Mouse (Mus musculus) right cerebral cortex, adult 18-20 months (tissue): ENCODE data around the gene Stk36.
A peak's percentile ranks its signal among the peaks of the same experiment; 100 is the strongest.

ENCODE experiments used
- DNase-seq: peaks from one replicate; pipeline ENCODE4 v3.0.0; 2022; ENCODE audit warnings: mixed read lengths

Gene Stk36

DNA sequence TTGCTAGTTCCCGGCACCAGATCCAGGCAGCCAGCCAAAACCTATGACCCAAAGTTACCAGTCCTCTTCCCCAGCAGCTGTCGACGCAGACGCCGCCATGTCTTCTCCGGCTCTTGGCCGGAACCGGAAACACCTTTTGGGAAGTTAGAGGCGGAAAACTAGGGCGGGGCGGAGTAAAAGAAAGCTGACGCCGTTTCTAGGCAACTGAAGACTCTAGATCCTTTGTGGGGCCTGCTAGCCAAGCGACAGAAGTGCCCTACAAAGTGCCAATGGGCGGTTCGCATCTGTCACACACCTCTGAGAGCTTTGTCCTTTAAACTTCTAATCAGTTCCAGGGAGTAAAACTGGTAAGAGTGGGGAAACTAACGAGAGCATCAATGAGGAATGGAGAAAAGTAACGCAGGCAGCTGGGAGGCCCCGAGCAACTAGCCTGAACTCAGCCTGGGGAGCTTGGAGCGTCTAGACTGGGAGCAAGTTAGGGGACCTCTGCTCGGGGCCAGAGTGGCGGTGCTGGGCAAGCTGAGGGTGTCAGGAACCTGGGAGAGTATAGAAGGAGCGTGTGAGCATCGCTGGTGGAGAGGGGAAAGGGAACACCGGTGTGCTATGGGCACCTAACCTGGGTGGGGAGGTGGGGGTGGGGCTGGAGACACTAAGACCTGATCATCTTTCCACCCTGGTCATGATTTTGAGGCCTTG is at the start of gene Stk36, which contains the start of gene Rnf25:
Gene Stk36, plus strand, starts transcription at position 179 of the 696 bp plus-strand sequence.
Gene Rnf25, minus strand, starts transcription at position 131 of the 696 bp plus-strand sequence.
- DNase-seq: peak; percentile 91

- DNase-seq: no peak
Observed at GRCm38 (mm10) chr1:74559061-74559460, 42.2 kb upstream of the Stk36 start.

GRCm38 (mm10) chr1:74565834-74566233 is 35.4 kb upstream of the Stk36 start:
- no peak for DNase-seq

DNA sequence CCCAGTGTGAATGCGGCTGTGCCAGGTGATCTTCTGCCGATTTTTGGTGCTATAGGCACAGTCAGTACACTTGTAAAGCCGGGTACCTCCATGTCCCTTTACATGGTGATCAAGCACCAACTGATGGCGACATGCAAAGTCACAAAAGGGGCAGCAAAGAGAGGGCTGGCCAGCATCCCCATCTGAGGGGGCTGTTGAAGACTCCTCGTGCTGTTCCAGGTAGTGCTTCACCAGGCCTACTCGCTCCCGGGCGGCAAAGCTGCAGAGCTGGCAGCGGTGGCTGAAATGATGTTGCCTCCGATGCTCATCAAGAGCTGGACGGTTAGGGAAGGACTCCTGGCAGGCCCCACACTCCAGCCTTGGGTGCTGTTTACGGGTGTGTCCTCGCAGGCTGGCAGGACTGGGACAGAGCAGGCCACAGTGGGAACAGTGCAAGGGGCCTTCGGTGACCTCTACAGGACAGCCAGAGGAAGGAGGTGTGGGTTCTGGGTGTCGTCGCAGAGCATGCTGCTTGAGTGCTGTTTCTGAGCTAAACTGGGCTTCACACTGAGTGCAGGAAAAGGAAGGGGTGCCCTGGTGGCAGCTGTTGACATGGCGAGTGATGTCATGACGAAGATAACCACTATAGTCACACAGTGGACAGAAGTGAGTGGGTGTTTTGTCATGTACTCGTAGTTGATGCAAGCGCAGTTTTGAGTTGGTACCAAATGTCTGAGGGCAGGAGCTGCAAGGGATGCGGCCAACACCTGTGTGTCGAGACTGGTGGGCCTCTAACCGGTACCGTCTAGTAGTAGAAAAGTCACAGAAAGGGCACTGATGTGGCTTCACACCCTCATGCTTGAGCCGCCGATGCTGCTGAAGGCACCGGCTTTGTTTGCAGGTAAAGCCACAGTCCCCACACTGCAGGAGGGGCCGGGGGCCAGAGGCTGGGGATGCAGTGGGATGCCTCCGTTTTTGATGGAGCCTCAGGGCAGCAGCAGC is 31.2 kb upstream of the Stk36 start:
- no peak for DNase-seq

DNA sequence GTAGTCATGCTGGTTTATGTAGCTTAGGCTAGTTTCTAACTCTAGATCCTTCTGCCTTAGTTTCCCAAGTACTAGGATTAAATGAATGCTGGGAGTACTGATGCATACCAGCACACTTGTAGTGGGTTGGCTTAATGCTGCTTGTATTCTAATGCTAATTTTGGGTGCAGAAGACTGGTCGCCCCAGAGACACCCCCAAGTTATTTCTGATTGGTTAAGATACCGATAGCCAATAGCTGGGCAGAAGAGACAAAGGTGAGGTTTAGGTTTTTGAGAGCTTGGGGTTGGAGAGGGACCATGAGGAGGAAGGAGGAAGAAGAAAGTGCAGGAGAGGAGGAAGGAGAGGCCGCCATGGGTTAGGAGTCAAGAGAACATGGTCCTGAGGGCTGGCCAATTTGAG is 18.6 kb upstream of the Stk36 start:
- no peak for DNase-seq

- no peak for DNase-seq
Observed at GRCm38 (mm10) chr1:74584616-74585398, 16.4 kb upstream of the Stk36 start.

DNA sequence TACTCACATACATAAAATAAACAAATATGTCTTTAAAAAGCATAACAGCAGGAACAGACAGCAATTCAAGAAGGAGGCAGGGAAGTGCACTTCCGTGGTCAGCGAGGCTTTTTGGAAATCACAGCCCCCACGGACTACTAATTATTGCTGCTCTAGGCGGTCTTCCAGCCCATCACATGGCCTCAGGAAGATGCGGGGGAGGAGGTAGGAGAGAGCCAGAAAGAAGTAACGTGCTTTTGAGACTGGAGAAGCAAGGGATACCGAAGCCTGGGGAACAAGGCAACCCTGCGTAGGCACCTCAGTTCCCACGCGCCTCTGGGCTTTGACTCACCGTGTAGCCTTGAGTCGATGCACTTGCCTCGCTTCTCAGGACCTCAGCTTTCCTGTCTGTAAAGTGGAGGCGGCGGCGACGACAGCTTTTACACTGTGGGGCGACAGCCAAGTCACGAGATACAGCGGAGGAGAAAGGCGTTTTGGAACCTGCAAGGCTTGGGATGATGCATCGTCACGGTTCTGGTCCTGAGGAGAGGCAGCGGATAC is 13.9 kb upstream of the Stk36 start:
- DNase-seq: peak; percentile 88

DNA sequence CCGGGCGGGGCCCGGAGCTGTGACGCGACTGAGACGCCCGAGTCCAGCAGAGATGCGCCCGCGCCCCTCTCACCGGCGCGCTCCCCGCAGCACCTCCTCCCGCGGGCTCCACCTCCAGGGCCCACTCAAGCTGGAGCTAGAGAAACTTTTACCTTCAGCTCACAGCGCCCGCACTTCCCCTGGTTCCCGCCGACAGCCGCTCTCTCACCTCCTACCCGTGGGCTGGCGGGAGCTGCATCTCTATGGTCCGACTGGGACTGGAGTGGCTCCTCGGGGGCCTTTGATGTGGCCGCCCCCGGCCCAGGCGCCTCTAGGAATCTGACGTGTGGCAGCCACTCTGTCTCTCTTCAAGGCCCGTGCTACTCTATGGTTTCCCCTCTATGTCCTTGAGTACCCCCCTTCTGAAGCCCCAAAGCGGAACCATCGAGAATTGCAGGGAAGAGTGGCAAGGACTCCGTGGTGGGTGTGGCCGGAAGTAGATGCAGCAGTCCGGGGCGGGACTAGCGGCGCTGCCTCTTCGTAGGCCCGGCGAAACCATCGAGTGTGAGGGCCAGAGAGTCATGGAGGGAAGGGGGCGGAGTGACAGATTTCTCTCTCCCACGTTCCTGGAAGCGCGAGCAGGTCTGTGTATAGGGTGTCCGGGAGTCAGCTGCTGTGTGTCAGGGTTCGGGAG is 13.3 kb upstream of the Stk36 start, which contains the start of the genes Zfp142 and Bcs1l:
Gene Zfp142, minus strand, starts transcription at position 474 of the 673 bp plus-strand sequence.
Gene Bcs1l, plus strand, starts transcription at position 517 of the 673 bp plus-strand sequence.
- peak; percentile 99 for DNase-seq

DNA sequence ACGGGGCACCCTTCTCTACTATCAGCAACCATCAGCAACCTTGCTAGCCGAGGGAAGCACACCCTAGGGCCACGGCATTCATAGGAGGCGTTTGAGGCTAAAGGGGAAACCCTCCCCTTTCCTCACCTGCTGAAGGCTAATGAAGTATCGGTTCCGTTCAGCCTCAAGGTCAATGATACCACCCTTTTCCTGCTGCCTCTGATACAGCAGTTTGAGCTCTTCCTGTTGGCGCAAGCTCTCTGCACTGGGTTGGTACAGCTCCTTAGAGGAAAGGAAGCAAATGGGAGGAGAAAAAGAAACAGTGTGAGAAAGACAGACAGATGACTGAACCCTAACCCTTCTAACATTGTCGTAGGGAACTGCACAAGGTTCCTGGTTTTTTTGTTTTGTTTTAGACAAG is 6.8 kb upstream of the Stk36 start:
- DNase-seq: no peak

DNA sequence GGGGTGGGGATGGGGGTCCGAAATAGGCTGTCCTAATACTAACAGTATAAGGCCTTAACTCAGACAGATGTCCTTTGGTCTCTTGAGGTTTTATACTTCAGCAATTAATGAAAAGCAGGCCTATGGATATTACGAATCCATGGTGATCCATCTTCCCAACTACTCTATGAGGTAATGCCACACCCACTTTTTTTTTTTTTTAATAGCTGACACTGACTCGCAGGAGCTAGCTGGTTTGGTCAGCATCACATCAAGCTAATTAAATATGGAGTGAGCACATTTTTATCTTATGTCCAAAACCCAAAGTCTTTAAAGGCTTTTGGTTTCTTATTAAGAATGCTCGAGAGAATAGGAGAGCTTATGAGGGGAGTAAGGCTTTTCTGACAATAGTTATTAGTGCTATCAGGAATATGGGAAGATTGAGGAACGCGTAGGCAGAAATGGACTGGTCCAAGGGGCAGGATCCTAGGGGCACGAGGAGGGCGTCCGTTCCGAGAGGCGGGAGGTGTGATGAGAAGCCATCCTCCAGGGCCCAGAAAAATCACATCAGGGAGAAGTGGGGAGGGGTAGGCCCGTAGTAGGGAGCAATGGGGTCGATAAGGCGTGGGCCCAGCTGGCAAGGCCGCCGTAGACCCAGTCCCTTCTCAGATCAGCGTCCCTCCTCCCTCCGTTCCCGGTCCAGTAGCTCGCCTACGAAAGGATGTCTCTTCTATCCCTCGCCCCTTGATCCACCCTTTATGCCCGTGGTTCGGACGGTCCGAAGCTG is 561 bp upstream of the Stk36 start:
- DNase-seq: no peak

DNA sequence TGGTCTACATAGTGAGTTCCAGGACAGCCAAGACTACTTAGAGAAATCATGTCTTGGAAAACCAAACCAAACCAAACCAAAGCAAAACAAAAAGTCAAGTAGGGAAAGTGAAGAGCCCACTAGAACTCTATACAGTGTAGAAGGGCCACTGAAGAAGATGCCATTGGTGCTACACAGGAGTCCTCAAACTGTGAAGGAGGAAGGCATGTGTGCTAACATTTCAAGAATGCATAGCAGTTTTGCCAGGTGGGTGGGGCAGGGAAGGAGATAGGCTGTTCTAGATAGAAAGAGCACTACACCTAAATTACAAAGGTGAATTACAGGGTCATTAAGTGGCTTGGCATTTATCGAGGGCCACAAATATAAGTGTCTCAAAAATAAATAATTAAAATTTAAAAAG is 22.9 kb downstream of the Stk36 start:
- no peak for DNase-seq

GRCm38 (mm10) chr1:74626076-74626475 is 24.8 kb downstream of the Stk36 start:
- no peak for DNase-seq

DNA sequence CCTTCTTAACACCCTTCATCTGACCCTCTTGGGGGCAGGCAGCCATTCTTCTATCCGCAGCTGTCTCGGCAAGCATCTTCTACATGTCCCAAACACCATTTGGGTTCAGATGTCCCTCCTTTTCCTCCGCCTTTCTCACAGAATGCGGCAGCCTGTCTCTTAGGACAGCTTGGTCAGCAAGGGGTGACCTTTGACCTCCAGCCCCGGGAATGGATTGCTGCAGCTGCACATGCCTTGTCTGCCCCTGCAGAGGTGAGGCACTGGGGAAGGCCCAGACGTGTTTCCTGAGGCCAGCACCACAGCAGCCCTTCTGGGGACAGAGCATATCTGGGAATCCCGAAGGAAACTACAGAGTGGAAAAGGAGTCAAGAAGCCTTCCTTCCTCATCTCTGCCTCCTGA is 26.8 kb downstream of the Stk36 start:
- DNase-seq: no peak

DNA sequence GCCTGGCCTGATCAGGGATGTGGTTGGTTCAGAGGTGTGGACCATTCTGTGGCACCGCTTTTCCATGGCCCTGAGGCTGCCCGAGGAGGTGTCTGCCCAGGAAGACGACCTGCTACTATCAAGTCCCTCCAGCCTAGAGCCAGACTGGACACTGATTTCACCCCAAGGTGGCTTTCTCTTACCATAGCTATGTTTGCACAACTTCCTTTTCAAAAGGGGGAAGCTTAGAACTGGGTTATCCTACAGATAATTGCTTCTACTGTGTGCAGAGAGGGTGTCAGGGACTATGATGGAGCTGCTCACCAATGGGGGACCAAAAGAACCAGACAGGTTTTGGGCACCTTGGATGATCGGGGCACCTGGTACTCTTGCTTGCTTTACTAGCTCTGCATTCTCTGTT is 31.5 kb downstream of the Stk36 start:
- no peak for DNase-seq

DNA sequence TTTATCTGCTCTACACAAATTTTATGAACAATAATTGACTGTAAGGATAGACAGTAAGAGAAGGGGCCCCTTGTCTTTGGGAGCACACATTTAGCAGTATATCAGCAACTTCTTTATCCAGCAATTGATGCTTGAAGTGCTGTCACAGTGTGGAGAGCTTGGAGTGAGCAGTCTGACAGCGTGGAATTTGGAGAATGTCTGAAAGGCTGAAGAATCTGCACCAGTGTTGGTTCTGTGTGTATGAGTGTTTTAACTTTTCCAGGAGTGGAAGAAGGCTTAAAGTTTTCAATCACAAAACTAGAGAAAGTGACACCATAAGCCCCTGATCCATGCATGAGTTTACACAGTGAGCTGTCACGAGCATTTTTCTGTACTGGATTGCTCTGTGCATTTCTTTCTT is 42.3 kb downstream of the Stk36 start:
- no peak for DNase-seq

- no peak for DNase-seq
Observed at GRCm38 (mm10) chr1:74643926-74644325, 42.7 kb downstream of the Stk36 start.

GRCm38 (mm10) chr1:74661448-74662195 is 60.4 kb downstream of the Stk36 start, which contains the start of gene Ttll4:
Ttll4 (plus strand) TSS chr1:74661745.
- peak; percentile 94 for DNase-seq

- no peak for DNase-seq
Observed at GRCm38 (mm10) chr1:74662253-74662865, 61.1 kb downstream of the Stk36 start.

DNA sequence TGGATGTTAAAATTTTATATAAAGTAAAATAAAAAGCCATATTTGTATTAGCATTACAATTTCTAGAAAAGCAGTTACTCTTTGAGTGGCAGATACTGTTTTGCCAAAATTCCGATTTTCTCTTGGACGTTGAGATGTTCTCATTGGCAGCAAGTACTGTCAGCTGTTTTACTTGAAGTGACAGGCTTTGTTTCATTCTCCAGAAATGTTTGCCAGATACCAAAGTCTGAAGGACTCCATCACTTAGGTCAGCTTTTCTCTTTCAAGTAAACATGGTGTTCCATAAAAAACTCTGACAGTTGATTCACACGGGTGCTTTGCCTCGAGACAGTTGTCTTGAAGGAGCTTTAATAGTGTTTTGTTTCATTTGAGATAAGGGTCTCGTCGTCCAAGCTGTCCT is 63.9 kb downstream of the Stk36 start:
- DNase-seq: no peak

DNA sequence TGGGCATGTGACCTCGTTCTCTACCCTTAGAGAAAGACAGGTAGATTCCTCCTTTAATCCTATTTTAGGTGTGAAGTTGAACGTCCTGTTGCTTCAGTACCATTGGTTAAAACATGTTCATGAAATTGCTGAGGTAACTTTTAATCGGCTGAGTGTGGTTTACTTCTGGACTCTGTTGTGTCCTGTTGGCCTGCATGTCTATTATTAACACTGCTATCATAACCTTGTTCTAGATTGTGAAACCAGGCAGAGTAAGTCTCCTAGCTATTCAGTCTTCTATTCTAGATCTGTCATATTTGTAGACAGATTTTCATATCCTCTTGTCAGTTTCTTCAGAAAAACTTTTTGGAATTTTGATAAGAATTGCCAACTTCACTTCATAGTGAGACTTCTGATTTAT is 67.1 kb downstream of the Stk36 start:
- no peak for DNase-seq
